Mouse (Mus musculus): ENCODE measurements around the gene Msi2. TPM values are rescaled to one million over a fixed set of nuclear protein-coding genes. Genes with fewer than 3 reads are reported as not detected.

The Msi2 gene
- total and polyA plus RNA-seq, 2 experiments from 2014 or later = 33.0 to 170 TPM

DNA sequence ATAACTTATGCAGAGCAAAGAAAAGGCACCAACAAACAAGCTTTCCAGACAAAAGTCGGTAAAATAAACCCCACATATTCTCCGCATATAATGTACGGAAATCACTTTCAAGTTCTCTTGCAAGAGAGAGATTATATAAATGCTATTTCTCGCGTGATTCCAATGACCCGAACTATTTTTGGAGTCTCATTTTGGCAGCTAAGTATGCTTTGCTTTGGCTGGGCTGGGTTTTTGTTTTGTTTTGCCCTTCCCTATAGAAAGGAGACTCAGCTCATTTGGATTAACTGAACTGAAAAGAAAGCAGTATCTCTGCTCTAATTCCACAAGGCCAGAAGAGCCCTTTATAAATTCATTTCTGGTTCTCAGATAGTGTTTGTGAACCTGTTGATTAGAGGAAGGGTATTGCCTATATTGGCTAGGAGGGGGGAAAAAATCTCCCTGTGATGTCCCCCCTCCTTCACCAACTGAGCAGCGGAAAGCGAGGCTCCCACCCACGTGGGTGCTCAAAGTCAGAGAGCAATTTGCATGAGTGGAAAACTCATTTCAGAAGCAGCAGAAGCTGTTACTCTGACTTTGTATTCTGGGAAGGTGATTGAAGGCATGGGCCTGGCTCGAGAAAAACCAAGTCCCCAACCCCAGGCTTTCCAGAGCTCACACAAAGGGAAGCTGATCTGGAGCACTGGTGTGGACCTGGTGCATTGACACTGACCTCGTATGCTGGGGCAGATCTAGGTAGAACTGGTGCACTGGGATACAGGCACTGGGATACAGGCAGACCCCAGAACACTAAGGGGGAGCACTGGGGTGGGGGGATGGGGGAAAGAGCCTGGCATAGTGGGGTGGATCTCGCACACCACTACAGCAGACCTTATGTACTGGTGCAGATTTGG, 201.5 kb downstream of the Msi2 start:
- 49% methylated on average over 12 of the region's 12 CpGs for WGBS
- no peaks in the 10 kb centered on the region for H3K27me3 ChIP-seq (ENCODE audit: insufficient read depth, low read length)
- peaks cover 48% of the 10 kb centered on the region for H3K4me1 ChIP-seq (ENCODE audit: insufficient read depth, low read length)
- H3K4me2 ChIP-seq (ENCODE audit: low read depth, low read length) = no peak overlapping the region
- no peaks in the 10 kb centered on the region for H3K9me3 ChIP-seq (ENCODE audit: low read length)
- ATAC-seq (no peak), DNase-seq (ENCODE audit: low spot score) (no peak)
- H3K9ac ChIP-seq (replicated peaks; ENCODE audit: low read length) = no peak overlapping the region
- H3K27ac ChIP-seq = peak overlapping the region; percentile 54; the same call in 1 of the 2 replicates
- no peak overlapping the region for H3K4me3 ChIP-seq (ENCODE audit: low read length)
- no peaks in the 10 kb centered on the region for H3K36me3 ChIP-seq (ENCODE audit: insufficient read depth, low read length)
- TF ChIP-seq CTCF (IDR thresholded peaks at IDR 0.05; ENCODE audit: low read depth) = no peak

GRCm38 (mm10) chr11:88515736-88516583, 202.4 kb downstream of the Msi2 start:
- DNase-seq (ENCODE audit: low spot score) (no peak), ATAC-seq (no peak)
- no peaks in the 10 kb centered on the region for H3K9me3 ChIP-seq (ENCODE audit: low read length)
- H3K9ac ChIP-seq (replicated peaks; ENCODE audit: low read length) = no peak overlapping the region
- H3K36me3 ChIP-seq (ENCODE audit: insufficient read depth, low read length) = no peaks in the 10 kb centered on the region
- 0 out of 2 replicates have a peak, but pooled peaks have one; percentile 9 for TF ChIP-seq CTCF (IDR thresholded peaks at IDR 0.05; ENCODE audit: low read depth)
- no peak overlapping the region for H3K4me2 ChIP-seq (ENCODE audit: low read depth, low read length)
- H3K27ac ChIP-seq = peak overlapping the region; percentile 54; the same call in 1 of the 2 replicates
- H3K27me3 ChIP-seq (ENCODE audit: insufficient read depth, low read length) = no peaks in the 10 kb centered on the region
- WGBS = 60% methylated on average over 6 of the region's 6 CpGs
- H3K4me3 ChIP-seq (ENCODE audit: low read length) = no peak overlapping the region
- peaks cover 47% of the 10 kb centered on the region for H3K4me1 ChIP-seq (ENCODE audit: insufficient read depth, low read length)

DNA sequence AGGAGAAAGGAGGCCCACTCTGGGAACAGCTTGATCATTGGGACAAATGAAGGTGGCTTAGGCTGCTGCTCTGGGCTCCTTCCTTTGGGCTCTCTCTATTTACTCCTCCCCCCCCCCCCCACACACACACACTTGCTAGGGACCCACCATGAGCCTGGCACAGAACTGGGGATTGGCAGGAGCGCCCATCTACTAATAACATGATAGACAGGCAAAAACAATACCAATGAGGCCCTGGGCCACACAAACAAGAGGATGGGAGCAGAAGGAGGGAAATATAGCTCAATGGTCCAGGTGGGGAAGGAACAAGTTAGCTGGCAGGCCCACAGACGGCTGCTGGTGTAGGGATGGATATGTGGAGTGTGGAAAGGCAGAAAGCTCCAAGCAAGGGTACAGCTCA, 203.0 kb downstream of the Msi2 start:
- TF ChIP-seq CTCF (IDR thresholded peaks at IDR 0.05; ENCODE audit: low read depth) = no peak
- Histone ChIP-seq H3K4me1 (ENCODE audit: insufficient read depth, low read length) (peaks cover 40% of the 10 kb centered on the region), H3K9me3 (ENCODE audit: low read length) (no peaks in the 10 kb centered on the region), H3K4me2 (ENCODE audit: low read depth, low read length) (no peak overlapping the region), H3K27me3 (ENCODE audit: insufficient read depth, low read length) (no peaks in the 10 kb centered on the region), H3K4me3 (ENCODE audit: low read length) (no peak overlapping the region), H3K27ac (peak overlapping the region; percentile 54; the same call in 1 of the 2 replicates), H3K36me3 (ENCODE audit: insufficient read depth, low read length) (no peaks in the 10 kb centered on the region), H3K9ac (replicated peaks; ENCODE audit: low read length) (no peak overlapping the region)
- ATAC-seq (no peak), DNase-seq (ENCODE audit: low spot score) (no peak)
- WGBS = 48% methylated on average over 2 of the region's 2 CpGs

DNA sequence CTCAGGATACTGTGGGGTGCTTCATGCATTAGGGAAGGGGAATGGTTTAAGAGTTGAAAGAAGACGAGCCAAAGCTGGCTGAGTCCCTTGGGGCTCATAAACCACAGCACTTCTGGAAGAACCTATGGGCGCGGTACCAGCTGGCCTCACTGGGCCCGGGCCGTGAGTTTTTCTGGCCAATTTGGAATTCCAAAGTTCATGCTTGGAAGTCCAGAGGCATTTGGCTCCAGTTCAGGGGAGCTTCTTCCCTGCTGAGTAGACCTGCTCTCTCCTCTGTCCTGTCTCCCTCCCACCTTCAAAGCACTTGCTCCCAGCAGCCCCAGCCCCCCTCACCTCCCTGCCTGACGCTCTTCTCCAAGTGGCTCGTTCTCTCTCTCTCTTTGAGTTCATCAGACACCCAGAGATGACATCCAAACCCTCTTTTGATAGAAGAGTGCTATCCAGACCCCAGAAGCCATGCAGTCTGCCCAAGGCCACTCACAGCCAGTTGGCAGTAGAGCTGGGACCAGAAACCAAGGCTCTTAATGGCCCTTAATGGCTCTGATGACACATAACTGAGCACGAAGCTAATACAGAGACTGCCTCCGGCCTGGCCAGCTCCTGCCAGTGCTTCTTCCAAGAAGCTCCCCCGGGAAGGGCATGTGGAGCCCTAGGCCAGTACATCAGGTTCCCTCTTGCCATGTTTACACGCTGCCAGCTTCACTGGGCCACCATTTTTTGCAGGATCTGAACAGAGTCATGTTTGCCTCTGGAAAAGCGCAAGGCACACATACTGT, 204.0 kb downstream of the Msi2 start:
- H3K4me2 ChIP-seq (ENCODE audit: low read depth, low read length) = no peak overlapping the region
- ATAC-seq (no peak), DNase-seq (ENCODE audit: low spot score) (no peak)
- peaks cover 40% of the 10 kb centered on the region for H3K4me1 ChIP-seq (ENCODE audit: insufficient read depth, low read length)
- H3K27ac ChIP-seq = 0 out of 2 replicates have a peak overlapping the region, but pooled peaks have one; percentile 20
- 57% methylated on average over 12 of the region's 12 CpGs for WGBS
- H3K9ac ChIP-seq (replicated peaks; ENCODE audit: low read length) = no peak overlapping the region
- no peaks in the 10 kb centered on the region for H3K36me3 ChIP-seq (ENCODE audit: insufficient read depth, low read length)
- H3K4me3 ChIP-seq (ENCODE audit: low read length) = no peak overlapping the region
- H3K9me3 ChIP-seq (ENCODE audit: low read length) = no peaks in the 10 kb centered on the region
- H3K27me3 ChIP-seq (ENCODE audit: insufficient read depth, low read length) = no peaks in the 10 kb centered on the region
- TF ChIP-seq CTCF (IDR thresholded peaks at IDR 0.05; ENCODE audit: low read depth) = no peak

- Histone ChIP-seq H3K9me3 (ENCODE audit: low read length) (no peaks in the 10 kb centered on the region), H3K4me3 (ENCODE audit: low read length) (no peak overlapping the region), H3K27me3 (ENCODE audit: insufficient read depth, low read length) (no peaks in the 10 kb centered on the region), H3K4me2 (ENCODE audit: low read depth, low read length) (no peak overlapping the region), H3K36me3 (ENCODE audit: insufficient read depth, low read length) (no peaks in the 10 kb centered on the region), H3K27ac (no peak overlapping the region), H3K9ac (replicated peaks; ENCODE audit: low read length) (no peak overlapping the region), H3K4me1 (ENCODE audit: insufficient read depth, low read length) (peaks cover 46% of the 10 kb centered on the region)
- peak; percentile 76 for DNase-seq (ENCODE audit: low spot score)
- WGBS = 38% methylated on average over 4 of the region's 4 CpGs
- peak; percentile 38; the same call in 1 of the 2 replicates for ATAC-seq
- peak; percentile 78 for TF ChIP-seq CTCF (IDR thresholded peaks at IDR 0.05; ENCODE audit: low read depth)
These were observed 205.7 kb downstream of the Msi2 start for GRCm38 (mm10) chr11:88512580-88512979.

DNA sequence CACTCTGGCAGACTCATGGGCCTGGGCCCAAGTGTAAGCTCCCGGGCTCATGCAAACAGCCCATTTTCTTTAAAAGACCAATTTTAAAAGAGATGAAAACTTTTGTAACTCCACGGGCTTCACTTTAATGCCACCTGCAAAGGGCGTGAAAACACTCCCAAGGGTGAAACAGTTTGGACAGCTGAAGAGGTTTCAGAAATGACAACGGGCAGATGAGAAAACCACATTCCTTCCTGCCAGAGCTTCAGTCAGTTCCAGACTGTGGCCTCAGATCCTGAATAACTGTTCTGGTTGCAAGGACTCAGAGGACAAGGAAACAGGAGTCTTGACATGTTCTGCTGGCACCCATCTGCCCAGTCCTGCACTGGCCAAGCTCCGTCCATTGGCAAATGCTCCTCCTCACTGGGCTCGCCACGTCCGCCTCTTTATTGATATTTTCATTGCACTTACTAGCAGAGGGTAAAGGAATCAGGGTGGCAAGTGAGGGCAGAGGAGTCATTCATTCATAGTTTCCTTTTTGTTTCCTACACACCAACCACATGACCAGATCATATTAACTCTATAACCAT, 207.9 kb downstream of the Msi2 start:
- Histone ChIP-seq H3K27ac (no peak overlapping the region), H3K9me3 (ENCODE audit: low read length) (no peaks in the 10 kb centered on the region), H3K27me3 (ENCODE audit: insufficient read depth, low read length) (no peaks in the 10 kb centered on the region), H3K4me2 (ENCODE audit: low read depth, low read length) (no peak overlapping the region), H3K9ac (replicated peaks; ENCODE audit: low read length) (no peak overlapping the region), H3K36me3 (ENCODE audit: insufficient read depth, low read length) (no peaks in the 10 kb centered on the region), H3K4me1 (ENCODE audit: insufficient read depth, low read length) (peaks cover 41% of the 10 kb centered on the region), H3K4me3 (ENCODE audit: low read length) (no peak overlapping the region)
- ATAC-seq (no peak), DNase-seq (ENCODE audit: low spot score) (no peak)
- 52% methylated on average over 8 of the region's 8 CpGs for WGBS
- TF ChIP-seq CTCF (IDR thresholded peaks at IDR 0.05; ENCODE audit: low read depth) = no peak
